Mouse (Mus musculus) ES-CJ7 (cell line): ENCODE data around the gene Prkaca.

Experiments
- DNase-seq: peaks from one replicate; pipeline ENCODE4 v3.0.0; 2011; ENCODE audit warnings: low read depth, low spot score

Prkaca gene

GRCm38 (mm10) chr8:84038015-84038414 lies 65.2 kb downstream of the Prkaca start:
- DNase-seq: no peak

GRCm38 (mm10) chr8:84039050-84039449 lies 66.3 kb downstream of the Prkaca start:
- DNase-seq: peak; percentile 93

- peak; percentile 55 for DNase-seq
Observed at GRCm38 (mm10) chr8:84042066-84042947, 69.5 kb downstream of the Prkaca start, which contains the start of gene Il27ra. Gene Il27ra, minus strand, starts transcription at chr8:84042589.

- no peak for DNase-seq
Observed at GRCm38 (mm10) chr8:84042948-84043342, 70.2 kb downstream of the Prkaca start.

GRCm38 (mm10) chr8:84044103-84044502 lies 71.3 kb downstream of the Prkaca start:
- DNase-seq: peak; percentile 65

- no peak for DNase-seq
Observed at GRCm38 (mm10) chr8:84044900-84045299, 72.1 kb downstream of the Prkaca start, which contains the start of gene Rln3. Gene Rln3, minus strand, starts transcription at chr8:84045000.
